Mouse (Mus musculus) lung, embryonic 16.5 days (tissue): ENCODE measurements around the gene Wrap53. TPM values are rescaled to one million over a fixed set of nuclear protein-coding genes. Genes with fewer than 3 reads are reported as not detected.

ENCODE experiments used
- ATAC-seq: fragments of 200-750 bp; cut with Nextera tagmentation; 2 replicates; pipeline ENCODE4 v1.8.0; 2017; ENCODE audit warnings: low read depth, mild to moderate bottlenecking, moderate library complexity
- H3K27ac ChIP-seq: fragments of 300-500 bp; sonication (generic); 2 replicates; pipeline ENCODE4 v1.5.1; 2014; ENCODE audit warnings: mild to moderate bottlenecking, control low read depth, low read length
- H3K27me3 ChIP-seq: fragments of 300-500 bp; sonication (generic); 2 replicates; pipeline ENCODE4 v1.6.1; 2014; ENCODE audit warnings: low read depth, low read length, mixed read lengths; ENCODE audit not compliant: control insufficient read depth, insufficient read depth
- H3K36me3 ChIP-seq: fragments of 300-500 bp; sonication (generic); 2 replicates; pipeline ENCODE4 v1.6.1; 2014; ENCODE audit warnings: low read length; ENCODE audit not compliant: control insufficient read depth, insufficient read depth
- H3K4me1 ChIP-seq: fragments of 300-500 bp; sonication (generic); replicated peaks from 2 replicates; pipeline ENCODE4 v1.6.1; 2014; ENCODE audit warnings: low read length, mixed read lengths; ENCODE audit not compliant: control insufficient read depth, insufficient read depth
- H3K4me2 ChIP-seq: fragments of 300-500 bp; sonication (generic); 2 replicates; pipeline ENCODE4 v1.6.1; 2014; ENCODE audit warnings: low read depth, low read length, control low read depth
- H3K4me3 ChIP-seq: fragments of 300-500 bp; sonication (generic); 2 replicates; pipeline ENCODE4 v1.5.1; 2014; ENCODE audit warnings: mild to moderate bottlenecking, low read length, control low read depth
- H3K9ac ChIP-seq: fragments of 300-500 bp; sonication (generic); 2 replicates; pipeline ENCODE4 v1.6.1; 2014; ENCODE audit warnings: low read length, control low read depth
- H3K9me3 ChIP-seq: fragments of 300-500 bp; sonication (generic); 2 replicates; pipeline ENCODE4 v1.6.1; 2016; ENCODE audit warnings: low read length; ENCODE audit not compliant: control insufficient read depth
- WGBS: fragments of 180-500 bp; shearing (Covaris S2); extraction: QIAGEN DNeasy Blood & Tissue Kit; methylation state at CpG from one replicate; pipeline ENCODE4 v1.1.7; 2014; 5-methylcytosine and 5-hydroxymethylcytosine counted together
- polyA plus RNA-seq: library from polyadenylated mRNA; unstranded; fragments of >200 nt; fragmentation: Nextera tagmentation; extraction: Ambion mirVana; gene quantifications from 2 replicates; pipeline ENCODE4 v1.2.1, GENCODE M21; 2015

Gene Wrap53
- polyA plus RNA-seq, 1 experiment from 2014 or later: 29.2 TPM

DNA sequence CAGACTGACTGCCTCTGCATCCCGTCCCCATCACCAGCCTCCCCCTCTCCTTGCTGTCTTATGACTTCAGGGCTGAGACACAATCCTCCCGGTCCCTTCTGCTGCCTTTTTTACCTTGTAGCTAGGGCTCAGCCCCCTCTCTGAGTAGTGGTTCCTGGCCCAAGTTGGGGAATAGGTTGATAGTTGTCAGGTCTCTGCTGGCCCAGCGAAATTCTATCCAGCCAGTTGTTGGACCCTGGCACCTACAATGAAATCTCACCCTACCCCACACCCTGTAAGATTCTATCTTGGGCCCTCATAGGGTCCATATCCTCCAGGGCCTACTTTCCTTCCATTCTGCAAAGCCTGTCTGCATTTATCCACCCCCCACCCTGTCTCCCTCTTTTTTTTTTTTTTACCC lies 11.4 kb upstream of the Wrap53 start:
- Histone ChIP-seq H3K4me2 (no peak overlapping the region), H3K27me3 (no peaks in the 10 kb centered on the region), H3K4me3 (no peak overlapping the region), H3K9ac (no peak overlapping the region), H3K27ac (no peak overlapping the region), H3K4me1 (no peaks in the 10 kb centered on the region), H3K9me3 (no peaks in the 10 kb centered on the region), H3K36me3 (peaks cover 39% of the 10 kb centered on the region)
- 84% methylated on average over 3 of the region's 3 CpGs for WGBS
- ATAC-seq: no peak

DNA sequence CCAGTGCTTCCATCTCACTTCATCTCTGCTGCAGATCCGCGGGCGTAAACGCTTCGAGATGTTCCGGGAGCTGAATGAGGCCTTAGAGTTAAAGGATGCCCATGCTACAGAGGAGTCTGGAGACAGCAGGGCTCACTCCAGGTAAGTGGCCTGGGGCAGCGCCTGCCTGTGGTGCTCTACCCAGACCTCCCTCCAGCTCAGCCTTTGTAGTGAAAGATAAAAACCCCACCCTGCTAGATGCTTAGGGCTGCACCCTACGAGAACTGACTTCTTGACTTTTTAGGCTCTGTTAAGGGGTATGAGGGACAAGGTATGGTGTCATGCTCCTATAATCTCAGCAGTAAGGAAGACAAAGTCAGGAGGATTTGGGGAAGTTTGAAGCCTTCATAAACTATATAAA lies 10.6 kb upstream of the Wrap53 start:
- Histone ChIP-seq H3K4me1 (no peaks in the 10 kb centered on the region), H3K27me3 (no peaks in the 10 kb centered on the region), H3K4me3 (no peak overlapping the region), H3K9ac (no peak overlapping the region), H3K27ac (no peak overlapping the region), H3K4me2 (no peak overlapping the region), H3K36me3 (peaks cover 39% of the 10 kb centered on the region), H3K9me3 (no peaks in the 10 kb centered on the region)
- ATAC-seq: no peak
- WGBS: 92% methylated on average over 8 of the region's 8 CpGs

DNA sequence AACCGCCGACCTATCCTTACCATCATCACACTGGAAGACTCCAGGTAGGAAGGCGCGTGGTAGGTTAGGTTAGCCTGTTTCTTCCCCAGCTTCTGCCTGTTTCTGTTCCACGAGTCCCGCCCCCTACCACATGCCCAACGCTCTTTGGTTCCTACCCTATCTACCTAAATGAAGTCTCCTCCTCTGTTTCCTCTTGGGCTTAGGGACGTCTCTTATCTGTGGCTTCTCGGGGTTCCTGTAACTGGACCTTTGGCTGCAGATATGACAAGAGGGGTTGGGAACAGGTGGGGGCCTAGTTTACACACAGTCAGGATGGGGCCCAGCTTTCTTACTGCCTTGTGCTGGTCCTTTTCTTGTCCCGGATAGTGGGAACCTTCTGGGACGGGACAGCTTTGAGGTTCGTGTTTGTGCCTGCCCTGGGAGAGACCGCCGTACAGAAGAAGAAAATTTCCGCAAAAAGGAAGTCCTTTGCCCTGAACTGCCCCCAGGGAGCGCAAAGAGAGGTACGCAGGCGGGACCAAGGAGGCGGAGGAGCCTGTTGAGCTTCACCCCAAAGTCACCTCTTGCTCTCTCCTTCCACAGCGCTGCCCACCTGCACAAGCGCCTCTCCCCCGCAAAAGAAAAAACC lies 9.3 kb upstream of the Wrap53 start:
- H3K4me3 ChIP-seq: no peak overlapping the region
- ATAC-seq: no peak
- no peaks in the 10 kb centered on the region for H3K4me1 ChIP-seq
- no peak overlapping the region for H3K9ac ChIP-seq
- H3K27me3 ChIP-seq: no peaks in the 10 kb centered on the region
- H3K27ac ChIP-seq: no peak overlapping the region
- WGBS: 89% methylated on average over 22 of the region's 22 CpGs
- no peak overlapping the region for H3K4me2 ChIP-seq
- H3K36me3 ChIP-seq: peaks cover 37% of the 10 kb centered on the region
- H3K9me3 ChIP-seq: no peaks in the 10 kb centered on the region

DNA sequence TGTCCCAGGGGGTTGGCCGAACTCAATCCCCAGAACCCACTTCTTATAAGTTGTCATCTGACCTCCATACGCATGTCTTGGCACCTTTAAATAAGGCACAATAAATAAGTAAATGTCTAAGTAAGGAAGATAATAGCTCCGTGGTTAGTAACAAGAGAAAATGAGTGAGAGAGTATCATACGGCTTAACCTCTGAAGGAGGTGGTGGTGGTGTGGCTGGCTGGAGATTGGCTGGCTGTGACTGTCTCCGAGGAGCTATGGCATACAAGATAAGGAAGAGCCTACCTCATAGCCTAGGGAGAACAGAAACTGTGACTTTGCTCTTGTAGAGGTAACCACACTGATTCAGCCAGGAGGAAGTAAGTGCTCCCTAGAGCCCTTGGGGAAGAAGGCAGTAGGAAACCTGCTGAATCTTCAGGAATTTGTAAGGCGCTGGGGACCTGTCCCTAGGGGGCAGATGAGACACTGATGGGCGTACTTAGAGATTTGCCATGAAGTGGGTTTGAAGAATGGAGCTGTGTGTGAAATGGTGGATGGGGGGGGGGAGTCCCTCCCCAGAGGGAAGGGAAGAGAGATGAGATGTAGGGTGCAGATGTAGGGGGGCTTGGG lies 5.8 kb upstream of the Wrap53 start:
- WGBS: 77% methylated on average over 7 of the region's 7 CpGs
- H3K36me3 ChIP-seq: peaks cover 28% of the 10 kb centered on the region
- H3K9ac ChIP-seq: no peak overlapping the region
- peaks cover 6% of the 10 kb centered on the region for H3K4me1 ChIP-seq
- no peaks in the 10 kb centered on the region for H3K9me3 ChIP-seq
- no peaks in the 10 kb centered on the region for H3K27me3 ChIP-seq
- H3K27ac ChIP-seq: no peak overlapping the region
- H3K4me3 ChIP-seq: no peak overlapping the region
- H3K4me2 ChIP-seq: no peak overlapping the region
- ATAC-seq: no peak

DNA sequence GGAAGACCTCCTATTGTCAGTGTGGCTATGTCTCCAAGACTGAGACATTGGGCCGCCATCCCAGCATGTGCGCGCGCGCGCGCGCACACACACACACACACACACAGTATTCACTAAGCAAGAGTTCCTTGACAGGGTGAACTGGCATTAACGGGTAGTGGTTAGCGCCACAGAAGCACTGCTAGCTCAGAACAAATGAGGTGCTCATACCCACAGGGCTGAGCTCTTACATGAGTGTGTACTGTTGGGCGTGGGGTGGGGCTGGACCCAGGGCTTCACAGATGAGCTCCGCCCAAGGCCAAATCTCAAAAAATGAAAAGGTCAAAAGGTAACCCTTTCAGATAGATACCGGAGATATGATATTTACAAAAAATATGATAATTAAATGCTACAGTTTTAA lies 4.9 kb upstream of the Wrap53 start:
- Histone ChIP-seq H3K4me2 (no peak overlapping the region), H3K9ac (no peak overlapping the region), H3K4me1 (peaks cover 6% of the 10 kb centered on the region), H3K4me3 (no peak overlapping the region), H3K27ac (no peak overlapping the region), H3K9me3 (no peaks in the 10 kb centered on the region), H3K27me3 (no peaks in the 10 kb centered on the region), H3K36me3 (peaks cover 28% of the 10 kb centered on the region)
- WGBS: 93% methylated on average over 13 of the region's 13 CpGs
- no peak for ATAC-seq

DNA sequence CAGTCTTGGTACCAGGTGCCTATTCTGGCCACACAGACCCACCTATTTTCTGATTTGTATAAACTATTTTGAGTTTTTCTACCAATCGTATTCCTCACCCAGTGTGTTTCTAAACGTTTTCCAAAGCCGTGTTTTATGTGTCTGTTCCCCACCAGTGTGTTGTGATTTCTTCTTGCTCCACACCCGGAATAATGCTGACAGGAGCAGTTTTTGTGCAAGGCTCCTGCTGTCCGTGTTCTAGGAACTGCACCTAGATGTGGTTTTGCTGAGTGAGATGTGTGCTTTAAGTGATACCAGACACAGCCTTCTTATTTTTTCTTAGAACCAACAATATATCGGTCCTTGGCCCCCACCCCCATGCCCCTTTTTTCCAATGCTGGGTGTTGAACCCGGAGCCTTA lies 4.0 kb upstream of the Wrap53 start:
- no peak overlapping the region for H3K27ac ChIP-seq
- H3K36me3 ChIP-seq: peaks cover 20% of the 10 kb centered on the region
- H3K9me3 ChIP-seq: no peaks in the 10 kb centered on the region
- no peak for ATAC-seq
- no peak overlapping the region for H3K4me2 ChIP-seq
- H3K27me3 ChIP-seq: no peaks in the 10 kb centered on the region
- WGBS: 83% methylated on average over 7 of the region's 7 CpGs
- no peak overlapping the region for H3K9ac ChIP-seq
- H3K4me1 ChIP-seq: peaks cover 6% of the 10 kb centered on the region
- H3K4me3 ChIP-seq: no peak overlapping the region

DNA sequence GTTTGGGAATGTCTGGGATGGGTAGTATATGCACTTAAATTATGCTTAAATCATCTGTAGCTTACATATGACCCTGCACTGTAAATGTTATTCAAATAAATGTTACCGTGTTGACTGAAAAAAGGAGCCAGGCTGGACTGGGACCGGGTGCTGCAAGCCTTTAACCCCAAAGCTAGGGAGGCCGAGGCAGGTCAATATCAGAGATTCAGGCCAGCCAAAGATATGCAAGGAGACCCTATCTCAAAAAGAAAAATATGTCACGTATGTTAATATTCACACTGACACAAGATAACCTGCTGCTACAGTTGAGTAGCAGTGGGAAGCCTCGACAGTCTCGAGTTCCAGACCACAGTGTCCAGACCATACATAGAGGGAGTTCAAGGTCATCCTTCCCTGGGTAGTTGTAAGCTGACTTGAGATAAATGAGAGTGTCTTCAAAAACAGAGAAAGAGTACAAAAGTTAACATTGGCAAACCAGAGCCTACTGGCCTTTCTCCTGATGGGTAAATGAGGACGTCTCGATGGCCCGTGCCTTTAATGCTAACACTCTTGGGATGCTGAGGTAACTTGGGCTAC lies 2.3 kb upstream of the Wrap53 start:
- H3K4me2 ChIP-seq: peak overlapping the region; percentile 72
- no peak for ATAC-seq
- H3K36me3 ChIP-seq: peaks cover 3% of the 10 kb centered on the region
- H3K4me1 ChIP-seq: peaks cover 18% of the 10 kb centered on the region
- H3K27ac ChIP-seq: no peak overlapping the region
- 61% methylated on average over 9 of the region's 9 CpGs for WGBS
- H3K27me3 ChIP-seq: no peaks in the 10 kb centered on the region
- H3K9me3 ChIP-seq: no peaks in the 10 kb centered on the region
- peak overlapping the region; percentile 86 for H3K9ac ChIP-seq
- H3K4me3 ChIP-seq: peak overlapping the region; percentile 22

DNA sequence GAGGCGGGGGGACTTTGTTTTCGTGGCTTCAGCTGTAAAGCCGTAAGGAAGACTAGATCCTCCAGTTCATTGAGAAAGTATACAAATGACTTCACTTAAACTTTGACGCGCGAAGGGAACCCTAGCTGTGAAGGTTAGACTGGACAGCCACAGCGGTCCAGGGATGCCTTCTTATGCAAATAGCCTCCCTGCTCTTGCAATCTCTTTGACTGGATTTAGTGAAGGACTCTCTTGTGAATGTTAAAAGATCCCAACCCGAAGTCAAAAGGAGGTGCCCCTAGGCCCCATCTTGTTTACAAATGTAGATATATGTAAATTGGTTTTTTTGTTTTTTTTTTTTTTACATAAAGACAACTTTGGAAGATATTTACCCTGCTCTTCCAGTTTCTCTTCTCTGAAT lies 1.8 kb upstream of the Wrap53 start:
- Histone ChIP-seq H3K36me3 (no peaks in the 10 kb centered on the region), H3K9me3 (no peaks in the 10 kb centered on the region), H3K27me3 (no peaks in the 10 kb centered on the region), H3K9ac (peak overlapping the region; percentile 86), H3K4me2 (peak overlapping the region; percentile 72), H3K27ac (peak overlapping the region; percentile 98), H3K4me3 (peak overlapping the region; percentile 89), H3K4me1 (peaks cover 21% of the 10 kb centered on the region)
- ATAC-seq: no peak
- WGBS: under 1% methylated on average over 8 of the region's 8 CpGs

DNA sequence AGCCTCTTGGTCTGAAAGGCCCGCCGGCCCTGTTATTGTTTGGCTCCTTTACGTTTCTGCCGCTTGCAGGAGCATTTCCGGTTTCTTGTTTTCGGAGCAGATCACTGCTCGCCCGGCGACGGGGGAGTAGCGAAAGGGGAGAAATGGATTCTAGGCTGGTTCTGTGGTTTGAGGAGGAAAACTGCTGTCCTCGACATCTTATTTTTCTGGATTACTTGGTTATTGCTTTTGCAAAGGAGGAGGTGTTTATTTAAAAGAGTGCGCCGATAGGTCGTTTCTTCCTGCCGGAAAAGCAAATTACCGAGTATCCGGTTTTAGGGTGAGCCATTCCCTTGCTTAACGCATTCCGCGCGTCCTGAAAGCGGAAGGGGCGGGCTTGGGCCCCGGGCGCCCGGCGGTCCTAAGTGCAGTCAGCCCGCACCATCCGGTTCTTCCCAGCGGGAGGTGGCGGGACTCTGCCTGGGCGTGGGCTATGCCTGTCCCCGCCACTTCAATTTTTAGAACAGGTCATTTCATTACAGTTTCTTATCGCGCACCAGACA lies 1.2 kb upstream of the Wrap53 start:
- Histone ChIP-seq H3K4me1 (peaks cover 21% of the 10 kb centered on the region), H3K4me2 (peak overlapping the region; percentile 72), H3K9ac (peak overlapping the region; percentile 86), H3K9me3 (no peaks in the 10 kb centered on the region), H3K27me3 (no peaks in the 10 kb centered on the region), H3K36me3 (no peaks in the 10 kb centered on the region), H3K27ac (peak overlapping the region; percentile 98), H3K4me3 (peak overlapping the region; percentile 89)
- ATAC-seq: peak; percentile 80
- WGBS: under 1% methylated on average over 36 of the region's 36 CpGs
